Mouse (Mus musculus) adrenal gland, postnatal 4 days (tissue): Measurements from ENCODE around the gene Hcrt. TPM values are rescaled to one million over a fixed set of nuclear protein-coding genes. Genes with fewer than 3 reads are reported as not detected.
"Not testable (repeated sequence)": the region's sequence is repeated elsewhere in the genome, so short reads cannot be mapped to it uniquely, and the experiment has no call there.

Source experiments
- DNase-seq, 2 experiments: peaks; one replicate each; pipeline ENCODE4 v3.0.0; 2021 to 2022; ENCODE audit warnings: low spot score in 2 of 2, mixed read lengths in 2 of 2
- long read RNA-seq, 2 experiments: library from polyadenylated mRNA; stranded (forward); transcript quantifications; one replicate each; pipeline ENCODE4 v2.0.0; 2021
- total RNA-seq, 2 experiments: library from RNA; stranded (reverse); gene quantifications; 2 replicates each; pipeline ENCODE4 v1.2.3; 2021

Hcrt gene
- total RNA-seq, result not detected
- long read RNA-seq, experiment 1, result 0 reads
- long read RNA-seq, experiment 2, result 0 reads

- DNase-seq, result no peak
Measured at GRCm38 (mm10) chr11:100762831-100763230, at the start of gene Hcrt. Gene Hcrt, minus strand, starts transcription at chr11:100762931.

- no peak for DNase-seq
Measured at GRCm38 (mm10) chr11:100811132-100811531, 48.4 kb upstream of the Hcrt start.

GRCm38 (mm10) chr11:100810516-100810915, 47.8 kb upstream of the Hcrt start:
- DNase-seq, result no peak

- DNase-seq, result no peak
Measured at GRCm38 (mm10) chr11:100806380-100807305, 43.9 kb upstream of the Hcrt start.

- no peak for DNase-seq
Measured at GRCm38 (mm10) chr11:100805535-100805934, 42.8 kb upstream of the Hcrt start.

GRCm38 (mm10) chr11:100804409-100804808, 41.7 kb upstream of the Hcrt start:
- no peak for DNase-seq

GRCm38 (mm10) chr11:100799426-100799825, 36.7 kb upstream of the Hcrt start:
- DNase-seq, result peak in 1 of 2 experiments; percentile 29

GRCm38 (mm10) chr11:100796585-100796984, 33.9 kb upstream of the Hcrt start:
- no peak for DNase-seq

- no peak for DNase-seq
Measured at GRCm38 (mm10) chr11:100795386-100795785, 32.7 kb upstream of the Hcrt start.

GRCm38 (mm10) chr11:100791457-100792049, 28.8 kb upstream of the Hcrt start:
- no peak for DNase-seq

- DNase-seq, result not testable (repeated sequence)
Measured at GRCm38 (mm10) chr11:100790644-100791043, 27.9 kb upstream of the Hcrt start.

GRCm38 (mm10) chr11:100789702-100790101, 27.0 kb upstream of the Hcrt start:
- DNase-seq, result no peak

- DNase-seq, result no peak
Measured at GRCm38 (mm10) chr11:100785774-100786173, 23.0 kb upstream of the Hcrt start.

GRCm38 (mm10) chr11:100784286-100784685, 21.6 kb upstream of the Hcrt start:
- no peak for DNase-seq

GRCm38 (mm10) chr11:100782568-100782967, 19.8 kb upstream of the Hcrt start:
- no peak for DNase-seq

- DNase-seq, result no peak
Measured at GRCm38 (mm10) chr11:100781763-100782475, 19.2 kb upstream of the Hcrt start.

- DNase-seq, result no peak
Measured at GRCm38 (mm10) chr11:100780247-100780646, 17.5 kb upstream of the Hcrt start.

GRCm38 (mm10) chr11:100778069-100778468, 15.3 kb upstream of the Hcrt start:
- DNase-seq, result no peak

- no peak for DNase-seq
Measured at GRCm38 (mm10) chr11:100775921-100776320, 13.2 kb upstream of the Hcrt start.

- DNase-seq, result no peak
Measured at GRCm38 (mm10) chr11:100774261-100774660, 11.5 kb upstream of the Hcrt start.

GRCm38 (mm10) chr11:100770646-100771408, 8.1 kb upstream of the Hcrt start, which contains the start of gene Ghdc:
Gene Ghdc, minus strand, starts transcription at chr11:100770957.
- peak; percentile 58 to 74 for DNase-seq
